Mouse (Mus musculus) heart, embryonic 16.5 days (tissue): ENCODE measurements at regions not wholly inside any gene's neighbourhood (a gene's known extent, or its start where the extent isn't known, plus 50 kb on each side); places are given as distances from the start of the nearest gene placed in this dataset.

Source experiments
- ATAC-seq: fragments of 200-750 bp; cut with Nextera tagmentation; replicated peaks from 2 replicates; pipeline ENCODE4 v1.8.0; 2017; ENCODE audit warnings: moderate number of reproducible peaks; ENCODE audit not compliant: insufficient read depth, low FRiP score; ENCODE audit errors: extremely low read depth
- H3K27ac ChIP-seq: fragments of 300-500 bp; sonication (generic); 2 replicates; pipeline ENCODE4 v1.5.1; 2014; ENCODE audit warnings: mild to moderate bottlenecking, low read length, control low read depth, moderate library complexity
- H3K27me3 ChIP-seq: fragments of 300-500 bp; sonication (generic); 2 replicates; pipeline ENCODE4 v1.6.1; 2014; ENCODE audit warnings: low read length, mixed read lengths; ENCODE audit not compliant: control insufficient read depth, insufficient read depth
- H3K36me3 ChIP-seq: fragments of 300-500 bp; sonication (generic); 2 replicates; pipeline ENCODE4 v1.6.1; 2014; ENCODE audit not compliant: control insufficient read depth, insufficient read depth
- H3K4me1 ChIP-seq: fragments of 300-500 bp; sonication (generic); 2 replicates; pipeline ENCODE4 v1.6.1; 2014; ENCODE audit warnings: low read length, mixed read lengths; ENCODE audit not compliant: control insufficient read depth, insufficient read depth
- H3K4me2 ChIP-seq: fragments of 300-500 bp; sonication (generic); 2 replicates; pipeline ENCODE4 v1.6.1; 2014; ENCODE audit warnings: low read depth, mild to moderate bottlenecking, control low read depth, low read length
- H3K4me3 ChIP-seq: fragments of 300-500 bp; sonication (generic); 2 replicates; pipeline ENCODE4 v1.5.1; 2014; ENCODE audit warnings: mild to moderate bottlenecking, control low read depth, low read length
- H3K9ac ChIP-seq: fragments of 300-500 bp; sonication (generic); 2 replicates; pipeline ENCODE4 v1.6.1; 2014; ENCODE audit warnings: low read length, control low read depth
- H3K9me3 ChIP-seq: fragments of 300-500 bp; sonication (generic); replicated peaks from 2 replicates; pipeline ENCODE4 v1.6.1; 2016; ENCODE audit warnings: low read length; ENCODE audit not compliant: control insufficient read depth
- WGBS: fragments of 180-500 bp; shearing (Covaris S2); extraction: QIAGEN DNeasy Blood & Tissue Kit; methylation state at CpG from one replicate; pipeline ENCODE4 v1.1.7; 2014; 5-methylcytosine and 5-hydroxymethylcytosine counted together

GRCm38 (mm10) chr4:31561183-31561582 is 402.7 kb upstream of the Map3k7 start:
- no peak overlapping the region for H3K4me3 ChIP-seq
- peaks cover 2% of the 10 kb centered on the region; the same call in 1 of the 2 replicates for H3K4me1 ChIP-seq
- H3K9me3 ChIP-seq: no peaks in the 10 kb centered on the region
- no peak overlapping the region for H3K27ac ChIP-seq
- no peak for ATAC-seq
- H3K9ac ChIP-seq: no peak overlapping the region
- no peaks in the 10 kb centered on the region for H3K36me3 ChIP-seq
- H3K27me3 ChIP-seq: no peaks in the 10 kb centered on the region
- 67% methylated on average over 10 of the region's 10 CpGs for WGBS
- H3K4me2 ChIP-seq: peak overlapping the region; percentile 47; the same call in 1 of the 2 replicates

DNA sequence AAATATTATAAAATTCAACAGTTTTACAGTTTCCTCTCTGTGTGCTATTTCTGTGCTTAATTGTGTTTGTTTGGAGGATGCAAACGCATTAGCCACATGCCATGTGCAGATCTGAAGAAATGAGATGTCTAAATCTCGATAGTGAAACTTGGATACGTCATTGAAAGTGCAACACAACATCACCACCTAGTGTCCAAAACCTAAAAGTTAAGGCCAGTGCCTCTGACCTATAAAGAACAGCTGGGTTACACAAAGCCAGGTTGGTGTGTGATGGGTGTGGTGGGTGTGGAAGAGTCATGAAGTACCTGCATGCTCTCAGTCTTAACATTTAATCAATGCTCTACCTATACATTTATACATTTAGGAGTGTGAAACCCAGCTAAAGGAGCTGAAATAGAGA is 402.1 kb upstream of the Map3k7 start:
- WGBS: 12% methylated on average over 3 of the region's 3 CpGs
- H3K9ac ChIP-seq: no peak overlapping the region
- H3K4me2 ChIP-seq: peak overlapping the region; percentile 47
- H3K27me3 ChIP-seq: no peaks in the 10 kb centered on the region
- H3K9me3 ChIP-seq: no peaks in the 10 kb centered on the region
- peak; percentile 49 for ATAC-seq
- no peak overlapping the region for H3K27ac ChIP-seq
- H3K36me3 ChIP-seq: no peaks in the 10 kb centered on the region
- peak overlapping the region; percentile 26 for H3K4me3 ChIP-seq
- peaks cover 2% of the 10 kb centered on the region; the same call in 1 of the 2 replicates for H3K4me1 ChIP-seq

DNA sequence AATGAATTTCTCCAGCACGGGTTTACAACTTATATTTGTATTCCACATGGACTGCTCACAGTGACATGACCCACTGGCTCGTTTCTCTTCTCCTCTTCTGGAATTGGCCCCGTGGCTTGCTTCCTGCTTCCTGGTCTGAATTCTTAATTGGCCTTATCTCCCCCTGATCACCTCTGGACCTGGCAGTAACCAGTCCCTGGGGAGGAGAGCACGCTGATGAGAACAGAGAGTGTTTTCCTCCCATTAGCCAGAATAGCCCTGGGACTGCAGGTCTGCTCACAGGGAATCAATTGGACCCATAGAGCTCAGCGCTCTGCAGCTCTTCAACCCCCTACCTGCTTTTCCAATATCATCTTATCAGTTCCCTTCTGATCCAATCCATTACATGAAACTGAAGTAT is 397.7 kb upstream of the Map3k7 start:
- Histone ChIP-seq H3K36me3 (no peaks in the 10 kb centered on the region), H3K27me3 (no peaks in the 10 kb centered on the region), H3K9me3 (no peaks in the 10 kb centered on the region), H3K4me3 (no peak overlapping the region), H3K4me1 (peaks cover 2% of the 10 kb centered on the region; the same call in 1 of the 2 replicates), H3K27ac (no peak overlapping the region), H3K4me2 (no peak overlapping the region), H3K9ac (no peak overlapping the region)
- WGBS: 37% methylated on average over 5 of the region's 5 CpGs
- no peak for ATAC-seq

DNA sequence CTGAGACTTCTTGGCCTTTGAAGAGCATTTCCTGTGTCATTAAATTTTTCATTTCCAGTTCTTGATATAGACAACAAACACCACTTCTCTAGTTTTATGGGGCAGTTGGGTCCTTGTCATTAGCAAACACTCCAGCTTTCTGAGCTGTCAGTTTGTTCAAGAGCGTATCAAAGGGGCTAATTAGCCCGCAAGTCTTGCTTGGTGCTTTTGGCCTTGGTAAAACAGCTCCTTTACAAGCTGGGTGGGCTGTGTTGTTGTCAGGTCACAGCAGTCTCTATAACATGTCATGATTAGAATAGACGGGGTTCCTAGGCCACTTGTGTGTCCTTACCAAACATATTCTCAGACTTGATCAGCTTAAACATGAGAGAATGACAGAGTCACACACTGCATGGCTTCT is 397.1 kb upstream of the Map3k7 start:
- Histone ChIP-seq H3K4me3 (no peak overlapping the region), H3K27me3 (no peaks in the 10 kb centered on the region), H3K9ac (no peak overlapping the region), H3K9me3 (no peaks in the 10 kb centered on the region), H3K36me3 (no peaks in the 10 kb centered on the region), H3K27ac (no peak overlapping the region), H3K4me2 (no peak overlapping the region), H3K4me1 (peaks cover 2% of the 10 kb centered on the region; the same call in 1 of the 2 replicates)
- no peak for ATAC-seq
- WGBS: 73% methylated on average over 3 of the region's 3 CpGs

GRCm38 (mm10) chr4:31569687-31570086 is 394.2 kb upstream of the Map3k7 start:
- H3K9me3 ChIP-seq: no peaks in the 10 kb centered on the region
- H3K4me3 ChIP-seq: no peak overlapping the region
- no peak overlapping the region for H3K9ac ChIP-seq
- ATAC-seq: no peak
- no peak overlapping the region for H3K27ac ChIP-seq
- H3K4me2 ChIP-seq: no peak overlapping the region
- 69% methylated on average over 1 of the region's 1 CpGs for WGBS
- H3K4me1 ChIP-seq: peaks cover 2% of the 10 kb centered on the region; the same call in 1 of the 2 replicates
- H3K36me3 ChIP-seq: no peaks in the 10 kb centered on the region
- no peaks in the 10 kb centered on the region for H3K27me3 ChIP-seq

DNA sequence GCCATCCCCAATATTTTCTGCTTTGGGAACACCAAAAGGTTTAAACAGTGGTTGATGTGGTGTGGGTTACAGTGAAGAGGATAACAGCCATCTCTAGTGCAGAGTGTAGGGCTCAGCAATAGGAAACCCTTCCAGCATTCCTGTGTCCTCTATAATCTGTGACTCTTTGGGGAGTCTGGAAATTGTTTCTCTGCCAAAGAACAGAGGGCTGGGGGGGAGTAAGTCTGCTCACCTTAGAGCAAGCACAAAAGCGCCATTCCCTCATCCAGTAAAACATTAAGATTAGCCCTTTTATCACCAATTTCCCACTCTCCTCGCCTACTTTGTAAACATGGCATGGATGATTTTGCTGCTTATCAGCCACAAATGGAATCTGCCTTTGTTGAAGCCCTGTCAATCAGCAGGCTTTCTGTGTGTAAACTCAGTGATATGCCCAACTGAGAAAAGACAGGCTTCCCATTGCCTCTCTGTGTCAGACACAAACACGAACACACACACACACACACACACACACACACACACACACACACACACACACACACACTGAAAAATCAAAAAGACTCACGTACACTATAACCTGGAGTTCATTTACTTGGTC is 386.8 kb upstream of the Map3k7 start:
- Histone ChIP-seq H3K36me3 (no peaks in the 10 kb centered on the region), H3K9me3 (no peaks in the 10 kb centered on the region), H3K4me3 (no peak overlapping the region), H3K27me3 (no peaks in the 10 kb centered on the region), H3K4me2 (no peak overlapping the region), H3K9ac (no peak overlapping the region), H3K4me1 (peaks cover 3% of the 10 kb centered on the region; the same call in 1 of the 2 replicates), H3K27ac (peak overlapping the region; percentile 51; the same call in 1 of the 2 replicates)
- 13% methylated on average over 4 of the region's 4 CpGs for WGBS
- ATAC-seq: peak; percentile 87

- no peak overlapping the region for H3K9ac ChIP-seq
- ATAC-seq: no peak
- H3K27ac ChIP-seq: no peak overlapping the region
- H3K36me3 ChIP-seq: no peaks in the 10 kb centered on the region
- no peaks in the 10 kb centered on the region for H3K27me3 ChIP-seq
- H3K4me3 ChIP-seq: no peak overlapping the region
- 79% methylated on average over 2 of the region's 2 CpGs for WGBS
- no peak overlapping the region for H3K4me2 ChIP-seq
- no peaks in the 10 kb centered on the region for H3K4me1 ChIP-seq
- H3K9me3 ChIP-seq: 0 out of 2 replicates have a peak, but pooled peaks cover 2% of the 10 kb centered on the region
Measured at GRCm38 (mm10) chr4:31583495-31583894, 380.4 kb upstream of the Map3k7 start.

DNA sequence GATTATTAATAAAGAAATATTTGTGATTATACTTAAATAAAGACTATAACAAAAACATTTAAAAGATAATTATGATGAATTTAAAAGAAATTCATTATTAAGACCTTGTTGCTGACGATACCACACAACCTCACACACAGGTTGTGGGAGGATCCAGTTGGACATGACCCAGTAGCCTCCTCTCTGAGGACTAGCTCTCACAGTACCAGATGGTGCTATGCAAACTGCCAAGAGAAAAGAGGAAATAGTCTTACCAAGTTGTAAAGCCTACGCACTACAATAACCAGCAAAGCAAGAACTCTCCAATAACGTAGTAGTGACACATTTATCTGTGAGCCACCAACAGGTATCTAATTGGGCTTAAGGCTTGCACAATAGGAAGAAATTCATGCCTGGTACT is 379.7 kb upstream of the Map3k7 start:
- no peak overlapping the region for H3K27ac ChIP-seq
- no peaks in the 10 kb centered on the region for H3K4me1 ChIP-seq
- H3K9ac ChIP-seq: no peak overlapping the region
- 90% methylated on average over 3 of the region's 3 CpGs for WGBS
- no peak for ATAC-seq
- H3K36me3 ChIP-seq: no peaks in the 10 kb centered on the region
- no peaks in the 10 kb centered on the region for H3K27me3 ChIP-seq
- H3K4me2 ChIP-seq: no peak overlapping the region
- H3K9me3 ChIP-seq: 0 out of 2 replicates have a peak, but pooled peaks cover 2% of the 10 kb centered on the region
- H3K4me3 ChIP-seq: no peak overlapping the region

DNA sequence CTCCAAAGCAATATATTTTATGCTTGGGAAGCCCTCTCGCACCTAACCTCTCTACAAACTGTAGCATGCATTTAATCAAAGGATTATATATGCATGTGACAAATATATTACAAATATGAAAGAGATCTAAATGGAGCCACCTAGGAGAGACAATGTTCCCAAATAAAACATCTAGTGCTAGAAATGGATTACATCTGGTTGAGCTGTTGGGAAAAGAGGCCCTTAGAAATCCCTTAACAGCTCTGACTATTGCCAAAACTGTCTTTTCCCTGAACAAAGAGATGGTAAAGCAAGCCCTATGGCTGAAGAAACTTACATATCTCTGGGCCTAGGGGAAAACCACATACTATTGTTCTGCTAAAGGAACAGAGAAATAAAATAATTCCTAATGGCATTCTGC is 369.8 kb upstream of the Map3k7 start:
- WGBS: 83% methylated on average over 1 of the region's 1 CpGs
- no peak for ATAC-seq

More for the DNA sequence above, 369.8 kb upstream of the Map3k7 start:
- no peaks in the 10 kb centered on the region for H3K36me3 ChIP-seq
- no peak overlapping the region for H3K27ac ChIP-seq
- H3K27me3 ChIP-seq: no peaks in the 10 kb centered on the region
- no peak overlapping the region for H3K9ac ChIP-seq
- H3K4me2 ChIP-seq: no peak overlapping the region
- 0 out of 2 replicates have a peak, but pooled peaks cover 3% of the 10 kb centered on the region for H3K4me1 ChIP-seq
- no peak overlapping the region for H3K4me3 ChIP-seq
- H3K9me3 ChIP-seq: no peaks in the 10 kb centered on the region; the same call in 1 of the 2 replicates
